Mouse (Mus musculus) liver, postnatal 0 days (tissue): ENCODE data around the gene Lhcgr.

Experiments
- CTCF ChIP-seq: sonication (generic); IDR thresholded peaks from 2 replicates; pipeline ENCODE4 v1.5.1; 2016; ENCODE audit warnings: antibody characterized with exemption, low read depth
- EP300 ChIP-seq: IDR thresholded peaks from 2 replicates; pipeline ENCODE4 v1.6.1; 2016; ENCODE audit warnings: antibody characterized with exemption, low read depth, mild to moderate bottlenecking

GRCm38 (mm10) chr17:88696656-88697333, 95.0 kb downstream of the Lhcgr start:
- no peak for TF ChIP-seq CTCF
- TF ChIP-seq EP300, result no peak
